Mouse (Mus musculus) lung, embryonic 15.5 days (tissue): ENCODE measurements around the gene Impg1. TPM values are rescaled to one million over a fixed set of nuclear protein-coding genes. Genes with fewer than 3 reads are reported as not detected.
A peak's percentile ranks its signal among the peaks of the same experiment; 100 is the strongest.
"Not testable (repeated sequence)": the region's sequence is repeated elsewhere in the genome, so short reads cannot be mapped to it uniquely, and the experiment has no call there.

Experiments
- ATAC-seq: fragments of 200-750 bp; cut with Nextera tagmentation; 2 replicates; pipeline ENCODE4 v1.8.0; 2017; ENCODE audit warnings: moderate number of reproducible peaks, borderline replicate concordance; ENCODE audit not compliant: low FRiP score, low TSS enrichment; ENCODE audit errors: extremely low read depth
- H3K27ac ChIP-seq: fragments of 300-500 bp; sonication (generic); 2 replicates; pipeline ENCODE4 v1.5.1; 2015; ENCODE audit warnings: moderate library complexity, mild to moderate bottlenecking, inconsistent platforms
- H3K27me3 ChIP-seq: fragments of 300-500 bp; sonication (generic); 2 replicates; pipeline ENCODE4 v1.6.1; 2015; ENCODE audit warnings: inconsistent platforms
- H3K36me3 ChIP-seq: fragments of 300-500 bp; sonication (generic); 2 replicates; pipeline ENCODE4 v1.6.1; 2015; ENCODE audit warnings: inconsistent platforms
- H3K4me1 ChIP-seq: fragments of 300-500 bp; sonication (generic); 2 replicates; pipeline ENCODE4 v1.6.1; 2015; ENCODE audit warnings: inconsistent platforms
- H3K4me2 ChIP-seq: fragments of 300-500 bp; sonication (generic); 2 replicates; pipeline ENCODE4 v1.6.1; 2015; ENCODE audit warnings: inconsistent platforms, mild to moderate bottlenecking, moderate library complexity
- H3K4me3 ChIP-seq: fragments of 300-500 bp; sonication (generic); 2 replicates; pipeline ENCODE4 v1.5.1; 2015; ENCODE audit warnings: mild to moderate bottlenecking, inconsistent platforms
- H3K9ac ChIP-seq: fragments of 300-500 bp; sonication (generic); 2 replicates; pipeline ENCODE4 v1.6.1; 2015; ENCODE audit warnings: inconsistent platforms
- H3K9me3 ChIP-seq: fragments of 300-500 bp; sonication (generic); 2 replicates; pipeline ENCODE4 v1.6.1; 2016; ENCODE audit warnings: inconsistent platforms
- WGBS: fragments of 180-500 bp; shearing (Covaris S2); methylation state at CpG from one replicate; pipeline ENCODE4 v1.1.7; 2015; 5-methylcytosine and 5-hydroxymethylcytosine counted together
- polyA plus RNA-seq: library from polyadenylated mRNA; unstranded; fragments of >200 nt; fragmentation: Nextera tagmentation; extraction: Ambion mirVana; gene quantifications from 2 replicates; pipeline ENCODE4 v1.2.1, GENCODE M21; 2015

Gene Impg1
- polyA plus RNA-seq, 1 experiment from 2014 or later: 0.06 TPM

GRCm38 (mm10) chr9:80341756-80342155 is 123.5 kb downstream of the Impg1 start:
- Histone ChIP-seq H3K9ac (no peak overlapping the region), H3K4me2 (no peak overlapping the region), H3K27ac (no peak overlapping the region), H3K4me3 (no peak overlapping the region), H3K4me1 (no peaks in the 10 kb centered on the region), H3K27me3 (no peaks in the 10 kb centered on the region), H3K9me3 (no peaks in the 10 kb centered on the region), H3K36me3 (no peaks in the 10 kb centered on the region)
- 96% methylated on average over 16 of the region's 16 CpGs for WGBS
- no peak for ATAC-seq

DNA sequence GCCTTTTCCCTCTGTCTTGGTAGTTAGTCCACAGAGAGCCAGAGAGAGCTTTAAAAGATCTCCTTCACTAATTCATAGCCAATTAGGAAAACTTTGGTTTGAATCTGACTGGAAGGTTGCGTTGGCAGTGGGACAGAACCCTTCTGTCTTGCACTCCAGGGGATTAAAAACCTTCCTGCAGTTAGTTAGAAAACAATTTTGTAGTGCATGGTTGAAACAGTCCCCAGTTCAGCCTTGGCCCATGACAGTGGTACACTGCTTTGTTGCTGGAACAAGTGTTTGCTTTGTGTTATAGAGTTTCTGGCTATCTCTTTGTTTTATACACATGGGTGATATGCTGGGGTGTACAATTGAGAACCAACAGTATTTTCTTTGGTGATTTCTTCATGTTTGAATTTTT is 124.4 kb downstream of the Impg1 start:
- Histone ChIP-seq H3K27ac (no peak overlapping the region), H3K27me3 (no peaks in the 10 kb centered on the region), H3K4me1 (no peaks in the 10 kb centered on the region), H3K9ac (no peak overlapping the region), H3K36me3 (no peaks in the 10 kb centered on the region), H3K9me3 (no peaks in the 10 kb centered on the region), H3K4me2 (no peak overlapping the region), H3K4me3 (no peak overlapping the region)
- ATAC-seq: no peak
- 88% methylated on average over 1 of the region's 1 CpGs for WGBS

DNA sequence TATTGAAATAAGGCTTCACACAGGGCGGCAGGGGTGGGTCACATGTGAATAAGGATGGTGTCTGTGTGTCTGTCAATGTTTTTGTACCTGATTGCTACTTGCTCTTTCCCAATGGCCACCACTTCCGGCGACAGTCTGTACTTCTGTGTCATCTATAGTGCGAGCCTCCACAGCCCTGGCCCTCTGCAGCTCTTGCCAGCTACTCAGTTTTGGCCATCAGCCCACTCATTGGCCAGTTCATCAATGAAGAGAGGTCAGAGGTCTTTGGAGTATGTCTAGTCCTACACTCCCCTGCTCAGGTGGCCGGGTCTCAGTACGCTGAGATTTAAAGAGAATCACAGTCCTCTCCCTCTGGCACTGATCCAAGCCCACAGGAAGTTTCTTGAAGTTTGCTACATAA is 127.3 kb downstream of the Impg1 start:
- no peaks in the 10 kb centered on the region for H3K9me3 ChIP-seq
- H3K27me3 ChIP-seq: no peaks in the 10 kb centered on the region
- H3K4me3 ChIP-seq: no peak overlapping the region
- H3K27ac ChIP-seq: no peak overlapping the region
- H3K9ac ChIP-seq: no peak overlapping the region
- no peak overlapping the region for H3K4me2 ChIP-seq
- ATAC-seq: no peak
- H3K36me3 ChIP-seq: no peaks in the 10 kb centered on the region
- WGBS: 68% methylated on average over 6 of the region's 6 CpGs
- peaks cover 10% of the 10 kb centered on the region; the same call in 1 of the 2 replicates for H3K4me1 ChIP-seq

GRCm38 (mm10) chr9:80335660-80336357 is 129.5 kb downstream of the Impg1 start:
- ATAC-seq: no peak
- 75% methylated on average over 13 of the region's 13 CpGs for WGBS
- Histone ChIP-seq H3K36me3 (no peaks in the 10 kb centered on the region), H3K4me1 (peaks cover 10% of the 10 kb centered on the region; the same call in 1 of the 2 replicates), H3K9ac (no peak overlapping the region), H3K4me3 (no peak overlapping the region), H3K27ac (no peak overlapping the region), H3K9me3 (no peaks in the 10 kb centered on the region), H3K4me2 (no peak overlapping the region), H3K27me3 (no peaks in the 10 kb centered on the region)

- 45% methylated on average over 14 of the region's 14 CpGs for WGBS
- ATAC-seq: no peak
- Histone ChIP-seq H3K4me3 (peak overlapping the region; percentile 15; the same call in 1 of the 2 replicates), H3K4me2 (peak overlapping the region; percentile 41), H3K9ac (no peak overlapping the region), H3K27ac (no peak overlapping the region), H3K27me3 (no peaks in the 10 kb centered on the region), H3K9me3 (no peaks in the 10 kb centered on the region), H3K36me3 (no peaks in the 10 kb centered on the region), H3K4me1 (peaks cover 10% of the 10 kb centered on the region; the same call in 1 of the 2 replicates)
Observed at GRCm38 (mm10) chr9:80333998-80334605, 131.2 kb downstream of the Impg1 start.

DNA sequence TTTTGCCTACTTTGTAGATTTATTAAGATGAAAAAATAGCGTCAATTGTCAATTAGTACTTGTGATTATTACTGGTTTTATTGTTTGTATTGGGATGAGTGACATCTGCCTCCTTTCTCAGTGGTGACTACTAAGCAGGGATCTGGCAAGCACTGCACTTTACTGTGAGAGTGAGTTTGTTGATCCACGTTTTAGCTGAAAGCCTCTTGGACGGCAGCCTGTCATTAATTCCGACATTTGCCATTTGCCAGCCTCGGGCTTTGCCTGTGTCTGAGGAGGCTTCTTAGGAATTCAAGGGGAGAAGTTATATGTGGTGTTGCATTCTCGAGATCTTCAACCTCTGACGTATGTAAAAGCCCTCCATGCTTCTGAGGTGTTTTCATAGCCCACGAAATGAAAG is 131.8 kb downstream of the Impg1 start:
- Histone ChIP-seq H3K36me3 (no peaks in the 10 kb centered on the region), H3K9ac (no peak overlapping the region), H3K4me3 (peak overlapping the region; percentile 15), H3K9me3 (no peaks in the 10 kb centered on the region), H3K4me2 (peak overlapping the region; percentile 41), H3K27ac (no peak overlapping the region), H3K27me3 (no peaks in the 10 kb centered on the region), H3K4me1 (peaks cover 10% of the 10 kb centered on the region; the same call in 1 of the 2 replicates)
- WGBS: 27% methylated on average over 8 of the region's 8 CpGs
- no peak for ATAC-seq

DNA sequence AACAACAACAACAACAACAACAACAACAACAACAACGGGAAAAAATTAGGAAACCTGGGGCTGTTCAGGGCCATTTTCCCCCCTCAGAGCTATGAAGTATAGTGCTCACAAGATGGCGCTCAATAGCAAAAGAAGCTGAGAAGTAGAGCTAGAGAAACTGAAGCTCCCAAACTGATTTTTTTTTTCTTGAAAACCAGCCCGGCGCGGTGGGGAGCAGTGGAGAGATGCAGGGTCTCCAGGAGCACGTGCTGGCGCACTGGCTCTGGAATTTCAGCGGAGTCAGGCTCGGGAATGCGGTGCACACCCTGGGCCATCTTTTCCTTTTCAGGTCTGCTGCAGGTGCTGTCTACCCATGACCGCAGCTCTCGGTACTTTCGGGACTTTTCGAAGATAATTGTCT is 133.1 kb downstream of the Impg1 start:
- H3K4me2 ChIP-seq: peak overlapping the region; percentile 57
- WGBS: 21% methylated on average over 14 of the region's 14 CpGs
- no peaks in the 10 kb centered on the region for H3K27me3 ChIP-seq
- peaks cover 10% of the 10 kb centered on the region; the same call in 1 of the 2 replicates for H3K4me1 ChIP-seq
- H3K36me3 ChIP-seq: no peaks in the 10 kb centered on the region
- H3K9ac ChIP-seq: no peak overlapping the region
- no peak overlapping the region for H3K27ac ChIP-seq
- peak; percentile 76; the same call in 1 of the 2 replicates for ATAC-seq
- no peaks in the 10 kb centered on the region for H3K9me3 ChIP-seq
- H3K4me3 ChIP-seq: peak overlapping the region; percentile 28

- not testable (repeated sequence) for H3K4me2 ChIP-seq, H3K9me3 ChIP-seq, H3K4me3 ChIP-seq, H3K27ac ChIP-seq, H3K9ac ChIP-seq, ATAC-seq, H3K4me1 ChIP-seq, H3K27me3 ChIP-seq, H3K36me3 ChIP-seq
- 92% methylated on average over 2 of the region's 2 CpGs for WGBS
Observed at GRCm38 (mm10) chr9:80321051-80321887, 144.0 kb downstream of the Impg1 start.

GRCm38 (mm10) chr9:80318027-80318426 is 147.3 kb downstream of the Impg1 start:
- no peaks in the 10 kb centered on the region for H3K4me1 ChIP-seq
- H3K9ac ChIP-seq: no peak overlapping the region
- H3K4me2 ChIP-seq: no peak overlapping the region
- ATAC-seq: no peak
- 75% methylated on average over 6 of the region's 6 CpGs for WGBS
- no peaks in the 10 kb centered on the region for H3K27me3 ChIP-seq
- H3K27ac ChIP-seq: no peak overlapping the region
- no peak overlapping the region for H3K4me3 ChIP-seq
- H3K36me3 ChIP-seq: no peaks in the 10 kb centered on the region
- H3K9me3 ChIP-seq: no peaks in the 10 kb centered on the region

DNA sequence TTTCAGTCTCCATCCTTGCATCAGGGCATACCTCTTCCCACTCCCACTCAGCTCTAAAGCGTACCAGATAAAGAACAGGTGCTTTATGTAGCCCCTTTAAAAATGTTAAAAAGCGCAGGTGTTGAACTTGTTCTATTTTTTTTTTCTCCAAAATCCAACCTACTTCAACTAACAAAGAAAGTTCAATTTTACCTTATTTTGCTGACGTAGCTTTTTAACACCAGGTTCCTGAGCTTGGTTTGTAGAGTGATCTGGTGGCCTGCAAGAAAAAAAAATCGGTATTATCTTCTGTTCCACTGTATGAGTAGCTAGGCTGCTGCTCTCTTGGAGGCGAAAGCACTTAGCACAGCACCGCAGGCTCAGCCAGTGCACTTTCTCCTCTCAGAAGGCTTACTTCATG is 149.4 kb downstream of the Impg1 start:
- Histone ChIP-seq H3K4me1 (no peaks in the 10 kb centered on the region), H3K27me3 (no peaks in the 10 kb centered on the region), H3K4me2 (no peak overlapping the region), H3K27ac (no peak overlapping the region), H3K9ac (no peak overlapping the region), H3K4me3 (no peak overlapping the region), H3K9me3 (no peaks in the 10 kb centered on the region), H3K36me3 (no peaks in the 10 kb centered on the region)
- 89% methylated on average over 6 of the region's 6 CpGs for WGBS
- no peak for ATAC-seq

DNA sequence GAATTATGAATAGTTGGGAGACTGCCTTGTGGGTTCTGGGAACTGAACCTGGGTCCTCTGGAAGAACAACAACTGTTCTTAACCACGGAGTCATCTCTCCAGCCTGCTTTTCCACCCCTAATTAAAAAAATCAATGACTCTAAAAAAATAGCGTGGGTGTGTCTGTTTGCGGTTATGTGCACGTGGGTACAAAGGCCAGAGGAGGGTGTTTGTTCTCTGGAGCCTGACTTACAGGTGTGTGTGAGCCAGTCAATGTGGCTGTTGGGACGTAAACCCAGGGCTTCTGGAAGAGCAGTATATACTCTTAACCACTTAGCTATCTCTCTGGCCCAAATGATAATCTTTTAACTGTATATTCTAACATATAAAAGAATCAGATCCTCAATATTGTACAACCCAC is 151.7 kb downstream of the Impg1 start:
- Histone ChIP-seq H3K36me3 (no peaks in the 10 kb centered on the region), H3K4me1 (no peaks in the 10 kb centered on the region), H3K9me3 (no peaks in the 10 kb centered on the region), H3K27me3 (no peaks in the 10 kb centered on the region), H3K4me2 (no peak overlapping the region), H3K27ac (no peak overlapping the region), H3K9ac (no peak overlapping the region), H3K4me3 (no peak overlapping the region)
- 76% methylated on average over 5 of the region's 5 CpGs for WGBS
- ATAC-seq: no peak

DNA sequence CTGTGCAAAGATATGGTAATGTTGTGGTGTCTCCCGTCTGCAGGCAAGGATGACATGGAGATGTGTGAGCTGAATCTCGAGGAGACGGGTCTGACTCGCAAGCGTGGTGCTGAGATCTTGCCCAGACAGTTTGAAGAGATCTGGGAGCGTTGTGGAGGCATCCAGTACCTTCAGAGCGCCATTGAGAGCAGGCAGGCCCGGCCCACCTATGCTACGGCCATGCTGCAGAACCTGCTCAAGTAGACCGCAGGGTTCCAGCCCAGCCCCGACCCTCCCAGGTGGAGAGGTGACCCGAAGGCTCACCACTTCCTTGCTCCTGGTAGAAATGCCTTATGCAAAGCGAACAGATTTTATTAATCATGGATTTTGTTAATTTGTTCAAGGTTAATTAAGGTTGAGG is 157.7 kb downstream of the Impg1 start:
- no peaks in the 10 kb centered on the region for H3K36me3 ChIP-seq
- H3K4me1 ChIP-seq: no peaks in the 10 kb centered on the region
- H3K4me2 ChIP-seq: no peak overlapping the region
- H3K27ac ChIP-seq: no peak overlapping the region
- ATAC-seq: no peak
- H3K4me3 ChIP-seq: no peak overlapping the region
- H3K9ac ChIP-seq: no peak overlapping the region
- WGBS: 81% methylated on average over 13 of the region's 13 CpGs
- H3K27me3 ChIP-seq: no peaks in the 10 kb centered on the region
- H3K9me3 ChIP-seq: no peaks in the 10 kb centered on the region
